Mouse (Mus musculus): ENCODE measurements around the gene Tram2. TPM values are rescaled to one million over a fixed set of nuclear protein-coding genes. Genes with fewer than 3 reads are reported as not detected.

Tram2 gene
- polyA plus RNA-seq, 1 experiment from 2014 or later = 7.2 TPM

DNA sequence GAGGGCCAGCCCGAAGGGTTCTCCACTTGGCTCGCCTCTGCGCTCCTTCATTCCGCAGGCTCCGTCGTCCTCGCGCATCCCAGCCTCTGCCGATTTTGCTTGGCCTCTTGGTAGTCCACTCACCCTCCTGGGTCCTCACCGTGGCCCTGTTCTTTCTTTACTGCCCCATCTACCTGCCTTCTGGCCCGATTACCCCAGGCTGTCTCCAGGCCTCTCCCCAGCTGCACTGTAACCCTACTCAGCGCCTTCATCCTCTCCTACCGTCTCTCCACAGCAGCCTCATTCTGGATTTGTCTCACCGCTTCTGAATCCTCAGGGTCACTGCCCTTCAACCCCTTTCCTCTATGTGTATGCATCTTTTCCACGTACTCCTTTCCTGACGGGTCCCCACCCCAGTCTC is 127.2 kb downstream of the Tram2 start:
- H3K4me3 ChIP-seq (replicated peaks; ENCODE audit: low read depth, low read length) = peak overlapping the region; percentile 43

GRCm38 (mm10) chr1:20951300-20951763 is 127.7 kb downstream of the Tram2 start, which contains the start of gene Efhc1:
Gene Efhc1 (plus strand): TSS chr1:20951626.
- Histone ChIP-seq H3K27ac (peak within 1 kb of the TSS; percentile 69), H3K4me2 (ENCODE audit: low read length) (peak within 1 kb of the TSS; percentile 55), H3K4me3 (replicated peaks; ENCODE audit: low read depth, low read length) (peak within 1 kb of the TSS; percentile 43), H3K27me3 (ENCODE audit: insufficient read depth, low read length) (no peaks in the 10 kb centered on the region), H3K4me1 (replicated peaks; ENCODE audit: insufficient read depth, low read length) (no peaks in the 10 kb centered on the region), H3K9me3 (replicated peaks; ENCODE audit: low read length) (no peaks in the 10 kb centered on the region), H3K9ac (ENCODE audit: low read depth, low read length) (peak within 1 kb of the TSS; percentile 43), H3K36me3 (ENCODE audit: insufficient read depth, low read length) (no peaks in the 10 kb centered on the region)
- DNase-seq (ENCODE audit: low spot score) (peak; percentile 98), ATAC-seq (replicated peaks; ENCODE audit: low FRiP score, low read depth) (peak; percentile 97)
- peak; percentile 17; the same call in 1 of the 2 replicates for TF ChIP-seq CTCF (IDR thresholded peaks at IDR 0.05; ENCODE audit: low read depth)
- WGBS = under 1% methylated on average over 20 of the region's 23 CpGs

More for the DNA sequence above, 127.2 kb downstream of the Tram2 start:
- TF ChIP-seq CTCF (IDR thresholded peaks at IDR 0.05; ENCODE audit: low read depth) = no peak
- H3K9me3 ChIP-seq (replicated peaks; ENCODE audit: low read length) = no peaks in the 10 kb centered on the region
- no peak; the same call in 1 of the 2 replicates for ATAC-seq (replicated peaks; ENCODE audit: low FRiP score, low read depth)
- H3K36me3 ChIP-seq (ENCODE audit: insufficient read depth, low read length) = no peaks in the 10 kb centered on the region
- no peaks in the 10 kb centered on the region for H3K4me1 ChIP-seq (replicated peaks; ENCODE audit: insufficient read depth, low read length)
- no peak overlapping the region for H3K27ac ChIP-seq
- DNase-seq (ENCODE audit: low spot score) = no peak
- 4% methylated on average over 16 of the region's 16 CpGs for WGBS
- H3K4me2 ChIP-seq (ENCODE audit: low read length) = peak overlapping the region; percentile 55
- H3K9ac ChIP-seq (ENCODE audit: low read depth, low read length) = peak overlapping the region; percentile 43; the same call in 1 of the 2 replicates
- H3K27me3 ChIP-seq (ENCODE audit: insufficient read depth, low read length) = no peaks in the 10 kb centered on the region

Other genes starting within 250 kb of the Tram2 start
- 2.1 and 2.6 TPM in 2 replicates for gene Paqr8, start 188.6 kb downstream of the Tram2 start, polyA plus RNA-seq (2015; fragmentation: Nextera tagmentation; extraction: Ambion mirVana)
- 2.0 and 2.7 TPM in 2 replicates for gene Efhc1, start 127.6 kb downstream of the Tram2 start, polyA plus RNA-seq (2015; fragmentation: Nextera tagmentation; extraction: Ambion mirVana)
- 13.8 and 14.1 TPM in 2 replicates for gene Tmem14a, start 139.3 kb upstream of the Tram2 start, polyA plus RNA-seq (2015; fragmentation: Nextera tagmentation; extraction: Ambion mirVana)
- gene Gsta3, start 161.4 kb upstream of the Tram2 start, polyA plus RNA-seq (2015; fragmentation: Nextera tagmentation; extraction: Ambion mirVana) = 21.7 and 24.6 TPM in 2 replicates

Measured in kidney, postnatal 0 days (tissue).